Mouse (Mus musculus) ES-Bruce4 (cell line): ENCODE results near the gene Klhl9.
"Not testable (repeated sequence)": the region's sequence is repeated elsewhere in the genome, so short reads cannot be mapped to it uniquely, and the experiment has no call there.

Experiments
- CTCF ChIP-seq: IDR thresholded peaks from one replicate; pipeline ENCODE4 v1.8.1; 2011; ENCODE audit warnings: low read depth, low read length
- EP300 ChIP-seq: IDR thresholded peaks from 2 replicates; pipeline ENCODE4 v1.6.1; 2011; ENCODE audit warnings: low read depth, low read length; ENCODE audit not compliant: insufficient read depth
- POLR2A ChIP-seq: IDR thresholded peaks from one replicate; pipeline ENCODE4 v1.8.1; 2011; ENCODE audit warnings: low read length; ENCODE audit not compliant: insufficient read depth

- not testable (repeated sequence) for TF ChIP-seq POLR2A, EP300, CTCF
These were observed 37.5 kb upstream of the Klhl9 start, which contains the start of gene Gm13283 for GRCm38 (mm10) chr4:88759610-88760268.
